Mouse (Mus musculus) embryonic facial prominence, embryonic 11.5 days (tissue): ENCODE data around the gene Atp5g3. TPM values are rescaled to one million over a fixed set of nuclear protein-coding genes. Genes with fewer than 3 reads are reported as not detected.

Experiments used
- ATAC-seq: fragments of 200-750 bp; cut with Nextera tagmentation; replicated peaks from 2 replicates; pipeline ENCODE4 v1.8.0; 2017; ENCODE audit warnings: low read depth; ENCODE audit not compliant: insufficient number of reproducible peaks, low FRiP score, low TSS enrichment
- DNase-seq: peaks from one replicate; pipeline ENCODE4 v3.0.0-alpha.2; 2015; ENCODE audit warnings: low spot score
- H3K27ac ChIP-seq: fragments of 300-500 bp; sonication (generic); replicated peaks from 2 replicates; pipeline ENCODE4 v1.5.1; 2014; ENCODE audit warnings: mild to moderate bottlenecking, low read depth, low read length, control low read depth
- H3K27me3 ChIP-seq: fragments of 300-500 bp; sonication (generic); 2 replicates; pipeline ENCODE4 v1.6.1; 2014; ENCODE audit warnings: mild to moderate bottlenecking, low read length, moderate library complexity, mixed read lengths; ENCODE audit not compliant: control insufficient read depth, insufficient read depth
- H3K36me3 ChIP-seq: fragments of 300-500 bp; sonication (generic); replicated peaks from 2 replicates; pipeline ENCODE4 v1.6.1; 2014; ENCODE audit warnings: low read depth, mild to moderate bottlenecking, low read length, moderate library complexity, mixed read lengths; ENCODE audit not compliant: control insufficient read depth, insufficient read depth
- H3K4me1 ChIP-seq: fragments of 300-500 bp; sonication (generic); 2 replicates; pipeline ENCODE4 v1.6.1; 2014; ENCODE audit warnings: low read length, mixed read lengths; ENCODE audit not compliant: control insufficient read depth, insufficient read depth
- H3K4me2 ChIP-seq: fragments of 300-500 bp; sonication (generic); 2 replicates; pipeline ENCODE4 v1.6.1; 2014; ENCODE audit warnings: low read depth, mild to moderate bottlenecking, control low read depth, low read length, moderate library complexity
- H3K4me3 ChIP-seq: fragments of 300-500 bp; sonication (generic); 2 replicates; pipeline ENCODE4 v1.5.1; 2014; ENCODE audit warnings: low read depth, low read length, control low read depth
- H3K9ac ChIP-seq: fragments of 300-500 bp; sonication (generic); replicated peaks from 2 replicates; pipeline ENCODE4 v1.6.1; 2014; ENCODE audit warnings: mild to moderate bottlenecking, control low read depth, low read length
- H3K9me3 ChIP-seq: fragments of 300-500 bp; sonication (generic); replicated peaks from 2 replicates; pipeline ENCODE4 v1.6.1; 2016; ENCODE audit warnings: mild to moderate bottlenecking, low read length, inconsistent platforms, mixed read lengths; ENCODE audit not compliant: control insufficient read depth
- WGBS: fragments of 180-500 bp; shearing (Covaris S2); extraction: QIAGEN DNeasy Blood & Tissue Kit; methylation state at CpG from one replicate; pipeline ENCODE4 v1.1.7; 2014; 5-methylcytosine and 5-hydroxymethylcytosine counted together
- polyA plus RNA-seq: library from polyadenylated mRNA; unstranded; fragments of >200 nt; fragmentation: Nextera tagmentation; extraction: Ambion mirVana; gene quantifications from 2 replicates; pipeline ENCODE4 v1.2.1, GENCODE M21; 2014

Gene Atp5g3
- 890 and 926 TPM in 2 replicates for polyA plus RNA-seq

DNA sequence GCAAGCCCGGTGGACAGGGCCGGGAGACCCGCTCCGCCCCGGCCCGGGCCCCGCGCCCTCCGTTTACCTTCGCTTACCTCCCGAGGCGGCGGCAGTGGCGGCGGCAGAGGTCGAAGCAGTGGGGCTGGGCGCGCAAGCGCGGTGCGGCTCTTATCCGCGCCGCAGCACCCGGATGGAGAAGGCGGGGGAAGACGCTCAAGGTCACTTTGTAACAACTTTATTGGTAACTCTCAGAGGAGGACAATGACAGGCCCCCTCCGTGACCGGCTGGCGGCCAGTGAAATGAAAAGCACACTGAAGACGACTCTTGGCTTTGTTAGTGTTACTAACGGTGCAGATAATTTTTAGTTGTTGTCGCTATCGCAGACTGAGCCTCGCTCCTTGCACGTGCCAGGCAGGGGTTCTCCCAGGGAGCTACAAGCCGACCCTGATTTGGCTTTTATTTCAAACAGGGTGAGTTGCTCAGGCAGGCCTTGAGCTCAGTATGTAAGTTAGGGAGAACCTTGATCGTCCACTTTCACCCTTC is at the start of gene Atp5g3:
Atp5g3 (minus strand) TSS at position 152 of the 526 bp plus-strand sequence.
- H3K4me2 ChIP-seq: peak within 1 kb of the TSS; percentile 79
- H3K9ac ChIP-seq: peak within 1 kb of the TSS; percentile 98
- no peaks in the 10 kb centered on the region for H3K27me3 ChIP-seq
- H3K36me3 ChIP-seq: peaks cover 22% of the 10 kb centered on the region
- peak within 1 kb of the TSS; percentile 88 for H3K27ac ChIP-seq
- 1% methylated on average over 38 of the region's 38 CpGs for WGBS
- ATAC-seq (peak; percentile 84), DNase-seq (peak; percentile 96)
- peak within 1 kb of the TSS; percentile 99 for H3K4me3 ChIP-seq
- no peaks in the 10 kb centered on the region for H3K9me3 ChIP-seq
- H3K4me1 ChIP-seq: no peaks in the 10 kb centered on the region

DNA sequence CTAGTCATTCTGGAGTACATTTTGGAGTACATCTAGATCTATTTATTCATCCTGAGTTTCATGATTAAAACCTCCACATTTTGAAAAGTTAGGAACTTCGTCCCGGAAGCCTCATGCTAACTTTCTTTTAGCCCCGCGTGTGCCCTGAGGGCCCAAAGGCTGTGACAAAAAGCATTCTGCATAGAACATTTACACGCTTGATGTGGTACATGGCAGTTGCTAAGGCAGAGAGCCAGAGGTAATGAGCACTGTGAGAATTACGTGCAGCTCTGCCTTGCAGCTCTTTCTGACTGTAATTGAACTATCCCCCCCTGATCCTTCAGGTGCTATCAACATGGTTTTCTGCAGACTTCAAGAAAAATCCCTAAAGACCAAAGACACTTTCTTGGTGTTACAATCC is 47.2 kb upstream of the Atp5g3 start:
- no peak overlapping the region for H3K27ac ChIP-seq
- H3K9me3 ChIP-seq: no peaks in the 10 kb centered on the region
- ATAC-seq (no peak), DNase-seq (no peak)
- no peak overlapping the region for H3K9ac ChIP-seq
- H3K4me1 ChIP-seq: no peaks in the 10 kb centered on the region
- H3K4me3 ChIP-seq: no peak overlapping the region
- no peaks in the 10 kb centered on the region for H3K36me3 ChIP-seq
- H3K4me2 ChIP-seq: no peak overlapping the region
- H3K27me3 ChIP-seq: no peaks in the 10 kb centered on the region
- 81% methylated on average over 6 of the region's 6 CpGs for WGBS

DNA sequence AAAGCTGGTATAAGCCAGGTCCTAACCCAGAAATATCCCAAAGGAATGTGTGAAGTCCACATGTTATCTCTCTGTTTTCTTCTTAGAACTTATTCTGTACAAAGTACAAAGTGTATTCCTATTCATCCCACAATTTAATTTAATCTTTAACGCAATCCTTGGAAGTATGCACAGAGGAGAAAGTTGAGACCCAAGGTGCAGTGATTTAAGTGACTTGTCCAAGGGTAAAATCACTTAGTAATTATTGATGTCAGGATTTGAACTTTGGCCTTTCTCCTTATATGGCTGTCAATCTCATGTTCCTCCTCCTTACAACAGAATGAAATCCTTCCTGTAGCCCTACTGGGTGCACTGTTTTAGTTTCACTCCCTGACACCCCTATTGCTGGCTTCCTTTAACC is 42.5 kb upstream of the Atp5g3 start:
- no peak overlapping the region for H3K9ac ChIP-seq
- H3K4me3 ChIP-seq: no peak overlapping the region
- no peak overlapping the region for H3K27ac ChIP-seq
- no peaks in the 10 kb centered on the region for H3K9me3 ChIP-seq
- no peaks in the 10 kb centered on the region for H3K36me3 ChIP-seq
- DNase-seq (no peak), ATAC-seq (no peak)
- H3K4me2 ChIP-seq: no peak overlapping the region
- no peaks in the 10 kb centered on the region for H3K4me1 ChIP-seq
- WGBS: 66% methylated on average over 1 of the region's 1 CpGs
- H3K27me3 ChIP-seq: no peaks in the 10 kb centered on the region

DNA sequence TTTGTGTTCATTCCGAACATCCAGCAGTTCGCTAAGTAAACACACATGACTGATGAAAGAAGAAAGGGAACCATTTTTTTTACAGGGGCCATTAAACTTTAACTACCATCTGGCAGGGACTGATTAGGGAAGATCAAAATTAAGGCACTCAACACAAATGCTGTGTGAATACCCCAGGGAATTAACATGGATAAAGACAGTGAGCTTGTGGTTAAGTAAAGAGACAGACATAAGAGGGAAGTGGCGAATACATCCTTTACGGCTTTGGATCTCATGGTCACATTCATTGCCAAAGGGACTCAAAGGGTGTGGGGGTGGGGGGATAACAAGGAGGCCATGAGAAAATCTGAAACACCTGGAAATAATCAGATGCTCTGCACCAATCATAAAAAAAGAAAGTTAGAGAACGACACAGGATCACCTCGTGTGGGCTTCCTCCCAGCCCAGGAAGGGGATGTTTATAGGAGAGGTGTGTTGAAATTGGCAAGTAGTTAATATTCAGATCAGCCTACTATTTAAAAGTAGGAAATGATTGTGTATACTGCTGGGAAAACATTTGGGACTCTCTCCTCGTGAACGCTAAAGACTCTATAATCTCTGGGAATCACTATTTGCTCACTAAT is 41.6 kb upstream of the Atp5g3 start:
- Histone ChIP-seq H3K36me3 (no peaks in the 10 kb centered on the region), H3K27me3 (no peaks in the 10 kb centered on the region), H3K9me3 (no peaks in the 10 kb centered on the region), H3K27ac (no peak overlapping the region), H3K4me1 (no peaks in the 10 kb centered on the region), H3K4me2 (no peak overlapping the region), H3K4me3 (no peak overlapping the region), H3K9ac (no peak overlapping the region)
- ATAC-seq (no peak), DNase-seq (peak; percentile 63)
- WGBS: 34% methylated on average over 8 of the region's 8 CpGs

DNA sequence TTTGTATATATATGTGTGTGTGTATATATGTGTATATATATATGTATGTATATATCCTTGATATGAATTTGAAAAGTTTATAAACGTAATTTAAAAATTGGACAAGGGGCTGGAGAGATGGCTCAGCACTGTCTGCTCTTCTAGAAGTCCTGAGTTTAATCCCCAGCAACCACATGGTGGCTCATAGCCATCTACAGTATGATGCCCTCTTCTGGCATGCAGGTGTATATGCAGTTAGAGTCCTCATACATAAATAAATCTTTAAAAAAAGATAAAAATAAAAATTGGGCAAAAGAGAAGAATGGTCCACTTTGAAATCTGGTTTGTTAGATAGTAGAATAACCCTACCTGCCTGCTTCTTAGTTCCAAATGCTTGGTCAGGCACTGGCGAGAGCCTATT is 36.2 kb upstream of the Atp5g3 start:
- Histone ChIP-seq H3K9me3 (no peaks in the 10 kb centered on the region), H3K36me3 (no peaks in the 10 kb centered on the region), H3K4me2 (no peak overlapping the region), H3K4me1 (no peaks in the 10 kb centered on the region), H3K27me3 (no peaks in the 10 kb centered on the region), H3K27ac (no peak overlapping the region), H3K9ac (no peak overlapping the region), H3K4me3 (no peak overlapping the region)
- no peak for ATAC-seq
- WGBS: 91% methylated on average over 2 of the region's 2 CpGs
- no peak for DNase-seq

DNA sequence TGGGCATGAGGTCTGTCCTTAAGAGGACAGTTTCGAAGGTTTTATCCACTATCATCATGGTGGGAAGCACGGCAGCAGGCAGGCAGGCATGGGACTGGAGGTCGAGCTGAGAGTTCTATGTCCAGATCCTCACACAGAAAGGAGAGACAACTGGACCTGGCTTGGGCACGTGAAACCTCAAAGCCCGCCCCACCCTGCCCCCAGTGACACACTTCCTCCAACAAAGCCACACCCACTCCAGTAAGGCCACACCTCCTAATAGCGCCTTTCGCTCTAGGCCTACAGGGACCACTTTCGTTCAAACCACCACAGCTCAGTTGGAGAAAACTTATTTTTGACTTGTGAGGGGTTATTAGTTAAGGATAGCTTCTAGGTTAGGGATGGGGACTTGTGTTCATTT is 32.6 kb upstream of the Atp5g3 start:
- H3K27ac ChIP-seq: no peak overlapping the region
- H3K9ac ChIP-seq: no peak overlapping the region
- ATAC-seq (no peak), DNase-seq (no peak)
- H3K4me3 ChIP-seq: no peak overlapping the region
- H3K4me1 ChIP-seq: no peaks in the 10 kb centered on the region
- no peak overlapping the region for H3K4me2 ChIP-seq
- no peaks in the 10 kb centered on the region for H3K27me3 ChIP-seq
- H3K9me3 ChIP-seq: no peaks in the 10 kb centered on the region
- 90% methylated on average over 8 of the region's 8 CpGs for WGBS
- no peaks in the 10 kb centered on the region for H3K36me3 ChIP-seq

DNA sequence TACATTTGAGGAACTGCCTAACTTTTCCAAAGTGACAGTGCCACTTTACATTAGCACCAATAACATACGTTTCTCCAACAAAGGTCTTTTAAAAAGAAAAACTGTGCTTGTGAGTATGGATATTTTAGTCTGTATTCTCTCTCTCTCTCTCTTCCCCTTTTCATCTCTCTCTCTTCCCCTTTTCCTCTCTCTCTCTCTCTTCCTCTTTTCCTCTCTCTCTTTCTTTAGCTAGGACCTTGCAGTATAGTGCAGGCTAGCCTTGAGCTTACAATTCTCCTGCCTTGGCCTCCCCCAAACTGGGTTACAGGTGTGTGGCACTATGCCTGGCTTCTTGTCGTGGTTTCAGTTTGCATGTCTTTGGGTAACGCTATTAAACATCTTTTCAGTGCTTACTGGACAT is 31.7 kb upstream of the Atp5g3 start:
- Histone ChIP-seq H3K36me3 (no peaks in the 10 kb centered on the region), H3K9me3 (no peaks in the 10 kb centered on the region), H3K4me3 (no peak overlapping the region), H3K4me2 (no peak overlapping the region), H3K27ac (no peak overlapping the region), H3K4me1 (no peaks in the 10 kb centered on the region), H3K27me3 (no peaks in the 10 kb centered on the region), H3K9ac (no peak overlapping the region)
- ATAC-seq (no peak), DNase-seq (no peak)
- WGBS: 88% methylated on average over 3 of the region's 3 CpGs

DNA sequence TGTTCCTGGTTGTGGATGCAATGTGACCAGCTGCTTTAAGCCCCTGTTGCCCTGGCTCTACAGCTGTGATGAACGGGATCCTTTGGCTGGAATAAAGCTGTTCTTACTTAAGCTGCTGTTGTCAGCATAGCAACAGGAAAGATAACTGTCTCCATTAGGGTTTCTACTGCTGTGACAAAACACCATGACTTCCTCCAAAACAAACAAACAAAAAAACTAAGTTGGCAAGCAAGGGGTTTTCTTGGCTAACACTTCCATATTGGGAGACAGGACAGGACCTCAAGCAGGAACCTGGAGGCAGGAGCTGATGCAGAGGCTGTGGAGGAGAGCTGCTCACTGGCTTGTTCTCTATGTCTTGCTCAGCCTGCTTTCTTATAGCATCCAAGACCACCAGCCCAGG is 30.2 kb upstream of the Atp5g3 start:
- no peak overlapping the region for H3K4me3 ChIP-seq
- H3K36me3 ChIP-seq: no peaks in the 10 kb centered on the region
- no peak overlapping the region for H3K4me2 ChIP-seq
- ATAC-seq (no peak), DNase-seq (no peak)
- no peaks in the 10 kb centered on the region for H3K4me1 ChIP-seq
- 40% methylated on average over 1 of the region's 1 CpGs for WGBS
- no peaks in the 10 kb centered on the region for H3K9me3 ChIP-seq
- no peak overlapping the region for H3K9ac ChIP-seq
- no peak overlapping the region for H3K27ac ChIP-seq
- no peaks in the 10 kb centered on the region for H3K27me3 ChIP-seq
